Mouse (Mus musculus) MEL (cell line): ENCODE data around the gene Auts2. TPM values are rescaled to one million over a fixed set of nuclear protein-coding genes. Genes with fewer than 3 reads are reported as not detected.

Experiments used
- DNase-seq: peaks from one replicate; pipeline ENCODE4 v3.0.0; 2011; ENCODE audit warnings: low read depth, low spot score
- H3K27ac ChIP-seq: 2 replicates; pipeline ENCODE4 v1.5.1; 2012; ENCODE audit warnings: low read depth, mild to moderate bottlenecking, control low read depth, low read length, moderate library complexity; ENCODE audit not compliant: control insufficient read depth
- H3K27me3 ChIP-seq, 2 experiments: fragments of 150-350 bp in 1 of 2; sonication (generic) in 1 of 2; 2 replicates each; pipeline ENCODE4 v1.6.1; 2012; ENCODE audit warnings: low read length in 2 of 2, mild to moderate bottlenecking in 2 of 2, improper control_type of control experiment in 1 of 2, moderate library complexity in 1 of 2; ENCODE audit not compliant: insufficient read depth in 2 of 2, control insufficient read depth in 1 of 2
- H3K36me3 ChIP-seq, 2 experiments: 2 replicates each; pipeline ENCODE4 v1.6.1; 2012 to 2014; ENCODE audit warnings: low read length in 2 of 2, improper control_type of control experiment in 1 of 2, inconsistent platforms in 1 of 2, mild to moderate bottlenecking in 1 of 2; ENCODE audit not compliant: insufficient read depth in 2 of 2, control insufficient read depth in 1 of 2
- H3K4me1 ChIP-seq, 2 experiments: fragments of 150-350 bp in 1 of 2; sonication (generic) in 1 of 2; 2 replicates each; pipeline ENCODE4 v1.6.1; 2012; ENCODE audit warnings: low read length in 2 of 2, improper control_type of control experiment in 1 of 2, mild to moderate bottlenecking in 1 of 2; ENCODE audit not compliant: insufficient read depth in 2 of 2, control insufficient read depth in 1 of 2
- H3K4me3 ChIP-seq, 2 experiments: fragments of 150-350 bp in 1 of 2; sonication (generic) in 1 of 2; 2 replicates each; pipeline ENCODE4 v1.5.1; 2012; ENCODE audit warnings: low read depth in 2 of 2, low read length in 2 of 2, mild to moderate bottlenecking in 2 of 2, moderate library complexity in 2 of 2, control low read depth in 1 of 2, improper control_type of control experiment in 1 of 2; ENCODE audit not compliant: control insufficient read depth in 1 of 2, insufficient read depth in 1 of 2
- H3K79me2 ChIP-seq: 2 replicates; pipeline ENCODE4 v1.6.1; 2012; ENCODE audit warnings: mild to moderate bottlenecking, low read length, moderate library complexity; ENCODE audit not compliant: control insufficient read depth, poor library complexity, insufficient read depth
- H3K9ac ChIP-seq: 2 replicates; pipeline ENCODE4 v1.6.1; 2012; ENCODE audit warnings: low read depth, mild to moderate bottlenecking, control low read depth, low read length, moderate library complexity; ENCODE audit not compliant: control insufficient read depth, poor library complexity, severe bottlenecking
- H3K9me3 ChIP-seq: fragments of 150-350 bp; sonication (generic); replicated peaks from 2 replicates; pipeline ENCODE4 v1.6.1; 2012; ENCODE audit warnings: mild to moderate bottlenecking, low read length, improper control_type of control experiment, moderate library complexity; ENCODE audit not compliant: insufficient read depth
- BHLHE40 ChIP-seq: IDR thresholded peaks from 2 replicates; pipeline ENCODE4 v1.6.1; 2012; ENCODE audit warnings: low read depth, mild to moderate bottlenecking, inconsistent platforms, low read length, improper control_type of control experiment, borderline replicate concordance
- E2F4 ChIP-seq: IDR thresholded peaks from 2 replicates; pipeline ENCODE4 v1.6.1; 2011; ENCODE audit warnings: low read depth, low read length, improper control_type of control experiment, borderline replicate concordance
- ELF1 ChIP-seq: IDR thresholded peaks from 2 replicates; pipeline ENCODE4 v1.6.1; 2014; ENCODE audit warnings: low read depth, mild to moderate bottlenecking, inconsistent platforms, low read length, improper control_type of control experiment, moderate library complexity
- GABPA ChIP-seq: IDR thresholded peaks from 2 replicates; pipeline ENCODE4 v1.6.1; 2012; ENCODE audit warnings: low read depth, mild to moderate bottlenecking, inconsistent platforms, low read length, improper control_type of control experiment, moderate library complexity
- MAFK ChIP-seq: IDR thresholded peaks from 2 replicates; pipeline ENCODE4 v1.6.1; 2011; ENCODE audit warnings: low read depth, mild to moderate bottlenecking, low read length, improper control_type of control experiment, borderline replicate concordance
- MAZ ChIP-seq: IDR thresholded peaks from 2 replicates; pipeline ENCODE4 v1.6.1; 2012; ENCODE audit warnings: low read depth, mild to moderate bottlenecking, inconsistent platforms, low read length, improper control_type of control experiment
- NELFE ChIP-seq: IDR thresholded peaks from 2 replicates; pipeline ENCODE4 v1.6.1; 2011; ENCODE audit warnings: low read depth, low read length, improper control_type of control experiment
- RAD21 ChIP-seq: IDR thresholded peaks from 2 replicates; pipeline ENCODE4 v1.6.1; 2011; ENCODE audit warnings: mild to moderate bottlenecking, low read depth, low read length, improper control_type of control experiment
- RCOR1 ChIP-seq: IDR thresholded peaks from 2 replicates; pipeline ENCODE4 v1.6.1; 2012; ENCODE audit warnings: low read depth, mild to moderate bottlenecking, inconsistent platforms, low read length, improper control_type of control experiment
- SIN3A ChIP-seq: IDR thresholded peaks from 2 replicates; pipeline ENCODE4 v1.6.1; 2012; ENCODE audit warnings: low read length, improper control_type of control experiment, inconsistent platforms
- TBP ChIP-seq: IDR thresholded peaks from 2 replicates; pipeline ENCODE4 v1.8.0; 2011; ENCODE audit warnings: low read depth, low read length, improper control_type of control experiment
- TCF12 ChIP-seq: IDR thresholded peaks from 2 replicates; pipeline ENCODE4 v1.6.1; 2014; ENCODE audit warnings: low read depth, mild to moderate bottlenecking, inconsistent platforms, low read length, improper control_type of control experiment, moderate library complexity
- UBTF ChIP-seq: IDR thresholded peaks from 2 replicates; pipeline ENCODE4 v1.6.1; 2012; ENCODE audit warnings: low read depth, mild to moderate bottlenecking, inconsistent platforms, low read length, improper control_type of control experiment, moderate library complexity, borderline replicate concordance; ENCODE audit not compliant: insufficient read depth
- ZC3H11A ChIP-seq: IDR thresholded peaks from 2 replicates; pipeline ENCODE4 v1.6.1; 2012; ENCODE audit warnings: low read depth, mild to moderate bottlenecking, inconsistent platforms, low read length, improper control_type of control experiment
- polyA plus RNA-seq, 2 experiments: library from polyadenylated mRNA; stranded (reverse) in 1 of 2; unstranded in 1 of 2; fragments of >175 nt in 1 of 2; fragments of >200 nt in 1 of 2; gene quantifications; 2 replicates each; pipeline versions ENCODE4 v1.2.1 to v1.2.4; 2012; ENCODE audit warnings: low replicate concordance in 2 of 2, low read depth in 1 of 2; ENCODE audit not compliant: insufficient read length in 2 of 2, insufficient read depth in 1 of 2, missing spikeins in 1 of 2
- total RNA-seq: library from RNA; depleted of rRNA; stranded (reverse); fragments of 300-350 nt; gene quantifications from 2 replicates; pipeline ENCODE4 v1.2.3, GENCODE M21; 2012

Gene Auts2
- total and polyA plus RNA-seq, 3 experiments, result not detected

- Histone ChIP-seq H3K9me3 (no peaks in the 10 kb centered on the region), H3K27ac (no peak overlapping the region), H3K4me3 (no peak overlapping the region), H3K27me3 (no peaks in the 10 kb centered on the region), H3K79me2 (no peaks in the 10 kb centered on the region), H3K36me3 (no peaks in the 10 kb centered on the region), H3K9ac (no peak overlapping the region)
- no peak for DNase-seq
- TF ChIP-seq TCF12 (no peak), NELFE (no peak), UBTF (no peak), MAFK (no peak)
- TF ChIP-seq, all 39 proteins: peak for 0
- no peaks in the 10 kb centered on the region for H3K4me1 ChIP-seq
Measured at GRCm38 (mm10) chr5:132013296-132013695, 529.8 kb downstream of the Auts2 start.

GRCm38 (mm10) chr5:132011795-132012194 is 531.3 kb downstream of the Auts2 start:
- Histone ChIP-seq H3K27ac (no peak overlapping the region), H3K4me1 (no peaks in the 10 kb centered on the region), H3K9me3 (no peaks in the 10 kb centered on the region), H3K9ac (no peak overlapping the region), H3K4me3 (no peak overlapping the region), H3K36me3 (no peaks in the 10 kb centered on the region), H3K79me2 (no peaks in the 10 kb centered on the region), H3K27me3 (no peaks in the 10 kb centered on the region)
- DNase-seq, result no peak
- TF ChIP-seq MAZ (no peak), SIN3A (no peak), ZC3H11A (no peak), TBP (no peak), BHLHE40 (no peak), RAD21 (no peak), RCOR1 (no peak)

- no peak for DNase-seq
- Histone ChIP-seq H3K27me3 (no peaks in the 10 kb centered on the region), H3K9me3 (no peaks in the 10 kb centered on the region), H3K27ac (no peak overlapping the region), H3K4me1 (no peaks in the 10 kb centered on the region), H3K36me3 (no peaks in the 10 kb centered on the region), H3K4me3 (no peak overlapping the region)
- TF ChIP-seq GABPA, result no peak
- no peak for TF ChIP-seq BHLHE40
- no peak for TF ChIP-seq RAD21
- TF ChIP-seq ELF1, result no peak
- no peak for TF ChIP-seq E2F4
- TF ChIP-seq, all 39 proteins: peak for 0
- Histone ChIP-seq H3K79me2 (no peaks in the 10 kb centered on the region), H3K9ac (no peak overlapping the region)
Measured at GRCm38 (mm10) chr5:132008703-132009222, 534.4 kb downstream of the Auts2 start.
